Mouse (Mus musculus): ENCODE measurements around the gene Bnip3. TPM values are rescaled to one million over a fixed set of nuclear protein-coding genes. Genes with fewer than 3 reads are reported as not detected.

Bnip3 gene
- polyA plus RNA-seq, 1 experiment from 2014 or later, result 17.6 TPM

GRCm38 (mm10) chr7:138845111-138845510 lies 64.2 kb downstream of the Bnip3 start:
- peaks cover 54% of the 10 kb centered on the region for H3K79me2 ChIP-seq (ENCODE audit: inconsistent target)
- H3K27ac ChIP-seq, result peak overlapping the region; percentile 68; the same call in 1 of the 2 replicates
- WGBS (ENCODE audit: missing documents), result 44% methylated on average over 8 of the region's 8 CpGs
- no peaks in the 10 kb centered on the region for H3K36me3 ChIP-seq (ENCODE audit: inconsistent target)
- peak overlapping the region; percentile 76 for H3K4me3 ChIP-seq (ENCODE audit: inconsistent target)

- Histone ChIP-seq H3K4me3 (ENCODE audit: inconsistent target) (no peak overlapping the region), H3K79me2 (ENCODE audit: inconsistent target) (peaks cover 37% of the 10 kb centered on the region)
- 96% methylated on average over 4 of the region's 4 CpGs for WGBS (ENCODE audit: missing documents)
Measured at GRCm38 (mm10) chr7:138843421-138843820, 65.9 kb downstream of the Bnip3 start.

GRCm38 (mm10) chr7:138841436-138842151 lies 67.7 kb downstream of the Bnip3 start:
- peaks cover 19% of the 10 kb centered on the region; the same call in 1 of the 2 replicates for H3K79me2 ChIP-seq (ENCODE audit: inconsistent target)
- 79% methylated on average over 3 of the region's 3 CpGs for WGBS (ENCODE audit: missing documents)

More at GRCm38 (mm10) chr7:138843421-138843820, 65.9 kb downstream of the Bnip3 start:
- no peak overlapping the region for H3K27ac ChIP-seq
- no peaks in the 10 kb centered on the region for H3K36me3 ChIP-seq (ENCODE audit: inconsistent target)

More at GRCm38 (mm10) chr7:138841436-138842151, 67.7 kb downstream of the Bnip3 start:
- H3K27ac ChIP-seq, result no peak overlapping the region
- peaks cover 2% of the 10 kb centered on the region; the same call in 1 of the 2 replicates for H3K36me3 ChIP-seq (ENCODE audit: inconsistent target)
- no peak overlapping the region for H3K4me3 ChIP-seq (ENCODE audit: inconsistent target)

Other genes with a start within 250 kb of the Bnip3 start
- 21.1 to 36.7 TPM (median 24.8 TPM) in 3 replicates for gene Ppp2r2d, start 63.4 kb downstream of the Bnip3 start, polyA plus RNA-seq (2018)
- 5.9 to 14.9 TPM (median 13.0 TPM) in 3 replicates for gene Mapk1ip1, start 63.2 kb downstream of the Bnip3 start, polyA plus RNA-seq (2018)
- not detected in 3 replicates for gene Jakmip3, start 31.2 kb upstream of the Bnip3 start, polyA plus RNA-seq (2018)
- not detected in 3 replicates for gene Dpysl4, start 176.5 kb upstream of the Bnip3 start, polyA plus RNA-seq (2018)

Measured in macrophage (primary cell).